Mouse (Mus musculus) right cerebral cortex, adult 2 months (tissue): ENCODE results near the gene Fam219a.

ENCODE experiments used
- DNase-seq, 2 experiments: peaks; one replicate each; pipeline ENCODE4 v3.0.0; 2021 to 2022; ENCODE audit warnings: low spot score in 2 of 2

Gene Fam219a

DNA sequence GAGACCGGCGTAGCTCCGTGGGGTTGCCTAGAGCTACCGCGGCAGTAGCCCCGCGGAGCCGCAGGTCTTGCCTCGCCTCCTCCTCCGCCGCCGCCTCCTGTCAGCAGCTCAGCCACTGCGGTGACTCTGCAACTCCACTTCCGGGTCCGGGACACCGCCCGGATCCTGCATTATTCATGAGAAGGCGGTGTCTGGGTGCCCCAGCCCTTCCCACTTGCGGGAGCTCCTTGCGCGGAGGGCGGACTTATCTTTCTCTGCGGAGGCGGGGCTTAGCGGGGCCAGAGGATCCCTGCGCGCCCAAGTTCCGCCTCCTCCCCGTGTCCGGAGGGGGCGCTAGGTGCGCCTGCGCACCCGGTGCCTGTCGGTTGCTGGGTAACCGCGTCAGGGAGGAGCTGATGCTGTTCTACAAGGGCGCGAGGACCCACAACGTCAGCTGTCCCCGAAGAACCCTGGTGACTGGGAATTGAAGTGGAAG is at the start of gene Fam219a, which contains the start of gene Dnaic1:
TSS of gene Fam219a (minus strand) at position 128 of the 475 bp plus-strand sequence.
TSS of gene Dnaic1 (plus strand) at position 365 of the 475 bp plus-strand sequence.
- peak; percentile 97 to 98 for DNase-seq

DNA sequence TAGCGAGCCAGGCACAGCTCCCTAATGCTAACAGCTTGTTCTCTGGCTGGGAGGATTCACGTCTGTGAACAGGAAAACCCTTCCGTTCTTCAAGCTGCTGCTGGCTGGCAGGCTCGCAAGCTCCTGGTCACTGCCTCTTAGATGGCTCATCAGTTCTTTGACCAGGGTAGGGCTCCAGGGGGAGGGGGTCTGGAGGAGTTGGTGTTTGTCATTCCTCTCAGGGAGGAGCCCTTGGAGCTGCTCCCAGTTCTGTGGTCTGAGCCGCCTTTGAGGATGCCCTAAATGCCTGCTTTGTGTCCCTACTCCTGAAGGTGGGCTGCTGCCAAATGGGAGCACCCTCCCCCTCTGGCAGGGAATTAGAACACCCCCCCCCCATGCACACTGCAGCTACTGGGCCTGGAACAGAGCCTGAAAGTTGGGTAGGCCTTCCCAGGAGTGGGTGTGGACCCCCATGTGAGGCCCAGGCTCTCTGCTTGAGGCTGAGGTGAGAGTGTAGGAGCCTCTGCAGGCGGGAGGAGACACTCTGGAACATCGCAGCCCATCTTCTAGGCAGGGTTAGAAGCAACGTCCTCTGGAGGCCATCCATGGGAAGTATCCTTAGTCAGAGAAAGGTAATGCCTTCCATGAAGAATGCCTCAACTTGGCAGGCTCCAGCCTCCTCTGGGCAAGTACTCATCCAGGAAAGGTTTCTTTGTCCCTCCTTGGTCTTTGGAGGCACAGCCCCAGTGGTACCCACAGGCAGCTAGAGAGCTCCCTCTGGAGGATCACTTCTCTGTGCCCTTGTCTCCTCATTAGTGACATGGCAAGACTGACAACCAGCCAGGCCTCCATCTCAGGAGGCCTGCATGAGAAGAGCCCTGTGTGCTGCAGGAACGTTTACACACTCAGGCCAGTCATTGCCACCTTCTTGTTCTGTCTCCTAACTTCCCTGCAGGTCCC is 46.6 kb upstream of the Fam219a start:
- peak; percentile 54 to 71 for DNase-seq

- peak; percentile 91 to 92 for DNase-seq
Observed at GRCm38 (mm10) chr4:41614156-41614555, 44.8 kb upstream of the Fam219a start.

DNA sequence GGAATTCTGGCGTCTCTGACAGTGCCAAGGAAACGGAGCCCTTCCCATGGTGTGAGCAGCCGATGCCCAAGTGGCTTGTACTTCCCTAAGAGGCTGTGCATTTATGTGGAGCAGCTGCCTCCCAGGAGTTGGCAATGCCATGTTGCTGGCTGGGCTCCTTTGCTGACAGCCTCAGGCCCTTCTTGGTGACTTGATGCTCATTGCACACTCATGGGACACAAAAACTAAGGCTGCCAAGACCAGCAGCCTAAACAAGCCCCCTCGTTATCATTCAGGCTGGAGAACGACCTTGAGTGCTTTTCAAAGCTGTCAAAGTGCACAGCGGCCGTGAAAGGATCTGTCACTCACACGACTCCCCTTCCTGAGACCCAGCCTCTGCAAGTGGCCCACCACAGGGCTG is 42.8 kb upstream of the Fam219a start:
- no peak for DNase-seq

- DNase-seq, result no peak
Observed at GRCm38 (mm10) chr4:41610594-41610980, 41.2 kb upstream of the Fam219a start.

DNA sequence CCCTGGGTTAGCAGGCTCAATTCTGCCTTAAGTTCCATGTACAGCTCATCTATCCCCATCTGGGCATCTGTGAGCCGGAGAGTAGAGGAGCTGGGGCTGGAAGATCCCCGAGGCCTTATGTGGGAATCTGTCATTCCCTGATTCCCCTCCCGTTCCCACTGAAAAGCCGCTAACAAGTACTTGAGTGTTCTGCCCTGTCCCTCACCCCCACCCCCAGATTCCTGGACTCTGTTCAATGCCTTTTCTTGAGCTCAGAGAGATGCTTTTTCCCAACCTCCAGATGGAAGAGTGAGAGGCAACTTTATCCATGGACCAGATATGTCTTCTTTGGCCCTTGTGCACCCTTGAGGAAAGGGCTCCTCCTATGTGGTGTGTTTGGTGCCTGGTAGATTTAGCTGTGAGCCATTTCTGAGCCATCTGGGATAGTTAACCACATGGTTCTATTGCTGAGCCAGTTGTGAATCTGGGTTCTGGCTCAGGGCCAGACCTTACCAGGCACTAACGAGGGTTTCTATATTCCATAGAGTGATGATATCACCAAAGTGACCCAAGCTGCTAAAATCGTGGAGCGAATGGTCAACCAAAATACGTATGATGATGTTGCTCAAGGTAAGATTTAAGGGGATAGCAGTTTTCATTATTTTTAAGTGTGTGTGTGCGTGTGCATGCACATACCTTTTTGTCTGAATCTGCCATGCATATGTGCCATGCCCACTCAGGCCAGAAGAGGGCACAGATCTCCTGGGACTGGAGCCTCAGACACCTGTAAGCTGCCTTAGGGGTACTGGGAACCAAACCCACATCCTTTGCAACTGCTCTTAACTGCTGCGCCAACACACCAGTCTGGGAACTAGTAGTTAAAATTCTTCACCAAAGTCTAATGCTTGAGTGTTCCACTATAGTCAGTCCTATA is 40.6 kb upstream of the Fam219a start:
- DNase-seq, result no peak

DNA sequence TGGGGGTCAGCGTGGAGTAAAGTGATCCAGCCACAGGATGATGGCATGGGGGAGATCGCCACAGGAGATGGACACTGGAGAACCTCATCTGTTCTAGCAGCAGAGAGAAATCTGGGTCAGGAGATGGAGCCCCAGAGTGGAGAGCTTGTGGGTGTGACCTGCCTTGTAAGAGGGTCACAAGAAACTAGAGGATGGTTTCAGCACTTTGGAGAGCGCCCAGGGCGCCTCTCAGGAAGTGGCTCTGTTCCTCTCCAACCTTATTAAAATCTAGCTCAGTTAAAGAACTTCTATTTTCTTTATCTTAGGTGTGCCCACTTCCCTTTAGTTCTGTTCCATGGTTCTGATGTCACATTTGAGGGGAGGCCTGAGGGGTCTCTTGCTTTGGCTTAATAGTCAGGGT is 37.4 kb upstream of the Fam219a start:
- no peak for DNase-seq

DNA sequence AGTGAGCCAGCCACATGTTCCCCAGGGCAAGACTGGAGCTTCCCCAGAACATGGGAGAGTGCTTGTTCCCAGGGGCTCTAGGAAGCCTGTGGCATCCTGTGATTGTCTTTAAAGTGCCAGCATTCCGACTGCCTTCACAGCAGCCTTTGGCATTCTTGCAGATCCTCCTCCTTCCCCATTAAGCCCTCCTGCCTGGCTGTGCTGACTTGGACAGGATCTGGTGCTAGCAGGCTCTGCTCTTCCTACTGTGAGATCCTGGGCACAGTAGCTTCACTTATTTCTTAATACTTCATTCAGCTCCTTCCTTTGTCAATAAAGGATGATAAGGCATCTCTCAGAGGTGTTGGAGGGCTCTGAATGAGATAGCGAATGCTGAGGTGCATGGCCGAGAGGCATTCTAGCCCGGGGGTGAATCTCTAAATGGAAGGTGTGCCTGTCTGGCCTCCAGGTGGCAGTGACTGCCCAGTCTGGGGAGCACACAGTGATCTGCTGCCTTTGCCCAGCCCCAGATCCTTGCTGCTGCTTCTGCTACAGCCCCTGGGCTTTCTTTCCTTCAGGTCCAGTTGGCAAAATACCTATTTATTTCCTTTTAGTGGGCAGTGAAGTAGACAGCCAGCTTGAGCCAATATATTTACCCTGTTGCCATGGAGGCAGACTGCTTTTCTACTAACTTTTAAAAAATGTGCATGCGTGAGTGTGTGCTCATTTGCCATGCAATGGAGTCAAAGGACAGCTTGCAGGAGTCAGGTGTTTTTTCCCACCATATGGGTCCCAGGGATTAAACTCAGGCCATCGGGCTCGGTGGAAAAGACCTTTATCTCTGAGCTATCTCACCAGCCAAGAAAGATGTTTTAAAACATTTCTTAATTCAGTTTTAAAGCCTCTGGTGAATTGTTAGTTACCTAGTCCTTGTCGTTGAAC is 35.4 kb upstream of the Fam219a start:
- no peak for DNase-seq

DNA sequence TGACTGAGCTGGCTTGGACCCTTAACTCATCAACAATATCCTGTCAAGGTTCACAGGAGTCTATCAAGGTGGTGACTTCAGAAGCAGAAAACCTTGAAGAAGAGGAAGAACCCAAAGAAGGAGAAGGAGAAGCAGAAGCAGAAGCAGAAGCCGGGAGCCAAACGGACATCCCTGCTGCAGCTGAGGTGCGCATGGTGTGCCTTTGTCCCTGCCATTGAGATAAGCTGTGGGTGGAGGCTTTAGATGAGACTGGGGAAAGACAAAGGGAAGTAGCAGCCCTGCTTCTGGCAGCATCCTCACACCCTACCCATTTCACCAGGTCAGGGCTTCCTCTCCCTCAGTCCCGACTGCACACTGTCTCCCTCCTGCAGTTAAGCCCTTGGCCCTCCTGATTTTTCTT is 33.5 kb upstream of the Fam219a start:
- no peak for DNase-seq

DNA sequence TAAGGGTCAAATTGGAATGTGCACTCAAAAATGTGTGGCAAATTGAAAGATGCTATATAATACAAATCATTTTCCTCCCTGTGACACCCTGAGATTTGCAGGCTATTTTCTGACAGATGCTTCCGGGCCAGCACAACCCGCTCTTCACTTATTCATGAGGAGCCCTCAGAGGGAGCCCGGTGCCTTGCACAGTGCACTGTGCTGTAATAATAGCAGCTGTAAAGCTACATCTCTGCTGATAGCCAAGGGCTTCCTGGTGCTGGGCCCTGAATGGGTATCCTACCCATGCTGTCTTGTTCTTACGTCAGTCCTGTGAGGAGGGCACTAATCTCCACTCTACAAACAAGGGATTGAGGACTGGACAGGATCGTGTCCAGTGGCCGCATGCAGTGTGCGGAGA is 14.0 kb upstream of the Fam219a start:
- no peak for DNase-seq

- no peak for DNase-seq
Observed at GRCm38 (mm10) chr4:41575914-41576313, 6.6 kb upstream of the Fam219a start.

DNA sequence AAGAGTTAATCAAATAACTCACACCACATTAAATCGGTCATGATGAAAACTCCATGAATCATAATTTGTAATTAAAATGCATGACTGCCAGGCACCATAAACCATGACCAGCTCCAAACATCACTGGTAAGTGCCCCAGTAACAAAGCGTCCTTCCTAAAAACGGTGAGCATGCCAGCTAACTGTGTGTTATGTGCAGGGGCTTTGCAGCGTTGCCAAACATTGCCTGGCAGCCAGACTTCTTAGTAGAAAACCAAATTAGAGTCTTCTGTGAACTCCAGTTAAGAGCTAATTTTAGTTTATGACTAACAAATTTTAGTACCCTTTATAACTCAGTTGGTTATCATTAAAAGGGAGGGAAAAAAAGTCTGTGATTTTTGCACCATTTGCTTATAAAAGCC is 4.2 kb upstream of the Fam219a start:
- no peak for DNase-seq

DNA sequence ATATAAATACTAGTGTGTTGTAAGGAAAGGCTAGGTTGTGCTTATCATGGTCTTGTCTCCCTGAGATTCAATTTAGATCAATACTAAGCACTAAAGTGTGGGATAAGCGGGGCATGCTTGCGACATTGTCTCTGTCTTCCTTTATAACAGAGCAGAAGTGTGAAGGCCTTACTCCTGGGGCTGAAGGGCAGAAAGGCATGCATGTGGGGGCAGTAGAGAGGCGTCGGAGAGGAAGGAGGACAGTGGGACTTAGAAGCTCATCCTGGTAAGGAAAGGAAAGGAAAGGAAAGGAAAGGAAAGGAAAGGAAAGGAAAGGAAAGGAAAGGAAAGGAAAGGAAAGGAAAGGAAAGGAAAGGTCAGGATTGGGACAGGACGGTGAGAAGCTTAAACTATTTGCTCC is 2.2 kb upstream of the Fam219a start:
- DNase-seq, result no peak

DNA sequence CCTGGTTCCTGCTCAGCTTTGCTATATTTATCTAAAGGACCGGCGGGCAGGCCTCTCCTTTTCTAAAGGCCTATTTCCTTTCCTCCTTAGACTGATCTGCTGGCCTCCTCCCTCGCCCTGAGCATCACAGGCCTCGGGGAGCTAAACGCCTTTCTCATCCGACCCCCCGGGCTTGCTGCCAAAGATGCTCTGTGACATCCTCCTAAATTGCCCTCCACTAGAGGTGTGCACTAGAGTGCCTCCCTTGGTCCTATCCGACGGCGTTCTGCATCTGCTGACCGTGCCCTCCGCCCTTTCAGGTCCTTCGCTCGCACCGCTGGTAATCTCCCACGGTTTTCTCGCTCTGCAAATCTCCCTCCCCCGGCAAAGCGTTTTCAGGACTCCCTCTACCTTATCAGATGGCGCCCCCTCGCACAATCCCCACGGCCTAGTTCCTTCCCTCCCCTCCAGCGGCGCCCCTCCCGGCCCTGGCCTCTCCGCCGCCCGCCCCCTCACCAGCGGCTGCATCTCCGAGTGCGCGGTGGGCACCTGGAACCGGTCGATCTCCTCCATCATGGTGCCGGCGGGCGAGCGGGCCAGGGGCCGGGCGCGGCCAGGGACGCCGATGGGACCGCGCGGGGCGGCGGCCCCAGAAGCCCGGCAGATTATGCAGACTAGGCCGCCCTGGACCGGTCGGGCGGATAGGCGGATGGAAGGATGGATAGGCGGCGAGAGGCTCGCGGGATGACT is 492 bp downstream of the Fam219a start:
- peak; percentile 48 to 56 for DNase-seq

DNA sequence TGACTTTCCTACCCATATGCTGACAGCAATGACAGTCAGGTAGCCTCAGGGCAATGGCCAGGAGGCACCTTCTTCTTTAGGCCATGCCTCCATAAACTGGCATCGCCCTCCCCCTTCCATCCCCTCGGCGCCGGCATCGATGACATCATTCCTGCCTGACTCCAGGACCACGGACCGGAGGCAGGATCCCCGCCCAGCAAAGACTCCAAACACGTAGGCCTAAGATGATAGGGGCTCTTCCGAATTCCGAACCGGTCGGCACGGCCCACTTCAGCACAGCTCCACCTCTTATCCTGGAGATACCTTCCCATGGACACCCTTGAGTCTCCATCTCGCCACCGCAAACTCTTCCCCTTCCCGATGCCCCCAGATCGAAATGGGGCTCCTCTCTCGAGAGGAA is 1.1 kb downstream of the Fam219a start:
- peak; percentile 61 to 66 for DNase-seq

DNA sequence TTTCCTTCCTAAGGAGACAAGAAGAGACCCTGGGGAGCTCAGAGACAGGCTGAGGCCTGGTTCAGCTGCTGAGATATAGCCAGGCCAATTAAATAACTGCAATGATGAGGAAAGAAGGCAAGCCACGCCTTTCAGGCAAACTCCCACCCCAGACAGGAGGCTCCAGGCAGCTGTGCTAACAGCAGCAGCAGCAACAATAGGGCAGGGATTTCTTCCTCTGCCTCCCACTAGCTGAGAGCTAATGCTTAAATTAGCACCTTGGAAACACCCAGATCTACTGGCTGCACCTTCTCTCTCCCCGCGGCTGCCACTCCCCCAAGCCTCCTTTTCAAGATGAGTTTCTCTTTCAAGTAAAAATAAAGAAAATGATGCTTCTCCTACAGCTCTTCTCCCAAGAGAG is 3.2 kb downstream of the Fam219a start:
- peak; percentile 51 to 53 for DNase-seq

DNA sequence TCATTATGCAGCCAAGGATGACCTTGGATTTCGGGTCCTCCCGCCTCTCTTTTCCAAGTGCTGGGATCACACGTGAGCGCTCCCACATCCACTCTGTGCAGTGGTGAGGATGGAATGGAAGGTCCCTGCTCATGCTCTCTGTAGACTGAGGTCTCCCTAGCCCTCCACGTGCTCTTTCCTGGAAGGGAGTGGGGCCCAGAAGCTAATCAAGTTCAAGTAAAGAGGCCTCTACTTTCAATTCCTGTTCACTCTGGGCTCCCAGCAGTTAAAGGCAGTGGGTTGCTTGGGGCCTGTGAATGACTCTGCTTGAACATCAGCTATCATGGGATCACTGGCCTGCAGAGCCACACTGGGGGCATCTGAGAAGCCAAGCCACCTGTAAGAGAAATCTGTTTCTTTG is 6.0 kb downstream of the Fam219a start:
- no peak for DNase-seq

- no peak for DNase-seq
Observed at GRCm38 (mm10) chr4:41557092-41557491, 12.2 kb downstream of the Fam219a start.

DNA sequence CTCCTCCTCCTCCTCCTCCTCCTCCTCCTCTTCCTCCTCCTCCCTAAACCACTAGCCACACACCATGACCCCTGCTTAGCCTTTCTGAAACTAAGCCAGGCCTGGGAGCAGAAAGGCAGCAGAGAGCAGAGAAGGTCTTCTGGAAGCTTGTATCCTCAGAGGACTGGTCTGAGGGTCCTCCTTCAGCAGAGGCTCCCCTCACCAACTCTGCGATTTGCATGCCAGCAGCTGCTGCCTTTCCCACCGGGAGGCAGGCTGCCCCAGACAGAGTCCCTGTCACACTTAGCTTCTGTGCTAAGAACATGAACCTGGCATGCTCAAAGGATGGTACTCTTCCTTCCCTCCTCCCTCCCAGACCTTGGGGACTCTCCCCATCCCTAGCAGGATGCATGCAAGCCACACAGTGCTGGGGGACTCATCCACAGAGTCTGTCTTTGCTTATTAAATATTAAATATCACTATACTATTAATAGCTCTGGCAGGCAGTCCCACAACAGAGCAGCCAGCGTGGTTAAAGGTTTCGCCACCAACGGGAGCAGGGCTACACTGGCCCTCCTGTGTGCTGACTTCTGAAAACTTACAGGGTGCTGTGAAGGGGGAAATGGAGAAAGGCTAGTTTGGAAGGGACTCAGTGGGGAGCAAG is 12.9 kb downstream of the Fam219a start:
- DNase-seq, result no peak
